Mouse (Mus musculus): ENCODE results near the gene Vkorc1. TPM values are rescaled to one million over a fixed set of nuclear protein-coding genes. Genes with fewer than 3 reads are reported as not detected.
A peak's percentile ranks its signal among the peaks of the same experiment; 100 is the strongest.

The Vkorc1 gene
- polyA plus RNA-seq, 1 experiment from 2014 or later = 47.8 TPM

- no peaks in the 10 kb centered on the region for H3K4me1 ChIP-seq (replicated peaks; ENCODE audit: control insufficient read depth, insufficient read depth, low read length)
- H3K9ac ChIP-seq (ENCODE audit: low read length) = no peak overlapping the region
- ATAC-seq (replicated peaks; ENCODE audit: low FRiP score) = no peak
- H3K27me3 ChIP-seq (ENCODE audit: control insufficient read depth, insufficient read depth, low read length) = no peaks in the 10 kb centered on the region
- no peak overlapping the region for H3K4me2 ChIP-seq (ENCODE audit: low read depth, low read length, severe bottlenecking)
- no peak overlapping the region for H3K27ac ChIP-seq (ENCODE audit: low read depth, low read length)
- peaks cover 3% of the 10 kb centered on the region; the same call in 1 of the 2 replicates for H3K36me3 ChIP-seq (ENCODE audit: control insufficient read depth, insufficient read depth, low read length)
- H3K9me3 ChIP-seq (ENCODE audit: control insufficient read depth, low read length) = no peaks in the 10 kb centered on the region
- WGBS = 88% methylated on average over 5 of the region's 5 CpGs
- H3K4me3 ChIP-seq (ENCODE audit: low read depth, low read length) = no peak overlapping the region
- no peak for DNase-seq (ENCODE audit: low spot score)
Measured at GRCm38 (mm10) chr7:127923714-127924113, 28.3 kb upstream of the Vkorc1 start.

GRCm38 (mm10) chr7:127922451-127923275, 27.2 kb upstream of the Vkorc1 start:
- H3K9me3 ChIP-seq (ENCODE audit: control insufficient read depth, low read length) = no peaks in the 10 kb centered on the region

GRCm38 (mm10) chr7:127921516-127921915, 26.1 kb upstream of the Vkorc1 start:
- Histone ChIP-seq H3K4me3 (ENCODE audit: low read depth, low read length) (no peak overlapping the region), H3K27me3 (ENCODE audit: control insufficient read depth, insufficient read depth, low read length) (no peaks in the 10 kb centered on the region), H3K4me2 (ENCODE audit: low read depth, low read length, severe bottlenecking) (no peak overlapping the region), H3K9ac (ENCODE audit: low read length) (no peak overlapping the region), H3K9me3 (ENCODE audit: control insufficient read depth, low read length) (no peaks in the 10 kb centered on the region), H3K36me3 (ENCODE audit: control insufficient read depth, insufficient read depth, low read length) (peaks cover 3% of the 10 kb centered on the region; the same call in 1 of the 2 replicates), H3K27ac (ENCODE audit: low read depth, low read length) (no peak overlapping the region), H3K4me1 (replicated peaks; ENCODE audit: control insufficient read depth, insufficient read depth, low read length) (no peaks in the 10 kb centered on the region)
- WGBS = 60% methylated on average over 8 of the region's 8 CpGs
- no peak for ATAC-seq (replicated peaks; ENCODE audit: low FRiP score)
- no peak for DNase-seq (ENCODE audit: low spot score)

More at GRCm38 (mm10) chr7:127922451-127923275, 27.2 kb upstream of the Vkorc1 start:
- ATAC-seq (replicated peaks; ENCODE audit: low FRiP score) = no peak
- Histone ChIP-seq H3K9ac (ENCODE audit: low read length) (no peak overlapping the region), H3K4me1 (replicated peaks; ENCODE audit: control insufficient read depth, insufficient read depth, low read length) (no peaks in the 10 kb centered on the region), H3K27me3 (ENCODE audit: control insufficient read depth, insufficient read depth, low read length) (no peaks in the 10 kb centered on the region), H3K4me2 (ENCODE audit: low read depth, low read length, severe bottlenecking) (no peak overlapping the region), H3K4me3 (ENCODE audit: low read depth, low read length) (no peak overlapping the region), H3K27ac (ENCODE audit: low read depth, low read length) (no peak overlapping the region), H3K36me3 (ENCODE audit: control insufficient read depth, insufficient read depth, low read length) (peaks cover 3% of the 10 kb centered on the region; the same call in 1 of the 2 replicates)
- WGBS = 92% methylated on average over 6 of the region's 6 CpGs
- DNase-seq (ENCODE audit: low spot score) = no peak

GRCm38 (mm10) chr7:127919290-127919689, 23.9 kb upstream of the Vkorc1 start:
- Histone ChIP-seq H3K27ac (ENCODE audit: low read depth, low read length) (no peak overlapping the region), H3K9me3 (ENCODE audit: control insufficient read depth, low read length) (no peaks in the 10 kb centered on the region), H3K27me3 (ENCODE audit: control insufficient read depth, insufficient read depth, low read length) (no peaks in the 10 kb centered on the region), H3K36me3 (ENCODE audit: control insufficient read depth, insufficient read depth, low read length) (no peaks in the 10 kb centered on the region; the same call in 1 of the 2 replicates), H3K4me3 (ENCODE audit: low read depth, low read length) (no peak overlapping the region), H3K9ac (ENCODE audit: low read length) (no peak overlapping the region), H3K4me2 (ENCODE audit: low read depth, low read length, severe bottlenecking) (no peak overlapping the region), H3K4me1 (replicated peaks; ENCODE audit: control insufficient read depth, insufficient read depth, low read length) (no peaks in the 10 kb centered on the region)
- WGBS = 74% methylated on average over 7 of the region's 7 CpGs
- DNase-seq (ENCODE audit: low spot score) = no peak
- ATAC-seq (replicated peaks; ENCODE audit: low FRiP score) = no peak

- Histone ChIP-seq H3K4me3 (ENCODE audit: low read depth, low read length) (no peak overlapping the region), H3K4me2 (ENCODE audit: low read depth, low read length, severe bottlenecking) (no peak overlapping the region), H3K27me3 (ENCODE audit: control insufficient read depth, insufficient read depth, low read length) (no peaks in the 10 kb centered on the region), H3K9me3 (ENCODE audit: control insufficient read depth, low read length) (no peaks in the 10 kb centered on the region), H3K4me1 (replicated peaks; ENCODE audit: control insufficient read depth, insufficient read depth, low read length) (no peaks in the 10 kb centered on the region), H3K36me3 (ENCODE audit: control insufficient read depth, insufficient read depth, low read length) (no peaks in the 10 kb centered on the region; the same call in 1 of the 2 replicates), H3K9ac (ENCODE audit: low read length) (no peak overlapping the region), H3K27ac (ENCODE audit: low read depth, low read length) (no peak overlapping the region)
- peak; percentile 73 for DNase-seq (ENCODE audit: low spot score)
- WGBS = 55% methylated on average over 3 of the region's 3 CpGs
- no peak for ATAC-seq (replicated peaks; ENCODE audit: low FRiP score)
Measured at GRCm38 (mm10) chr7:127918203-127918602, 22.8 kb upstream of the Vkorc1 start.

GRCm38 (mm10) chr7:127915293-127915692, 19.9 kb upstream of the Vkorc1 start:
- H3K27ac ChIP-seq (ENCODE audit: low read depth, low read length) = no peak overlapping the region
- ATAC-seq (replicated peaks; ENCODE audit: low FRiP score) = no peak
- H3K9ac ChIP-seq (ENCODE audit: low read length) = no peak overlapping the region
- H3K4me3 ChIP-seq (ENCODE audit: low read depth, low read length) = no peak overlapping the region
- no peaks in the 10 kb centered on the region; the same call in 1 of the 2 replicates for H3K36me3 ChIP-seq (ENCODE audit: control insufficient read depth, insufficient read depth, low read length)
- no peak overlapping the region for H3K4me2 ChIP-seq (ENCODE audit: low read depth, low read length, severe bottlenecking)
- H3K4me1 ChIP-seq (replicated peaks; ENCODE audit: control insufficient read depth, insufficient read depth, low read length) = peaks cover 5% of the 10 kb centered on the region; the same call in 1 of the 2 replicates
- 94% methylated on average over 12 of the region's 12 CpGs for WGBS
- no peak for DNase-seq (ENCODE audit: low spot score)
- no peaks in the 10 kb centered on the region for H3K9me3 ChIP-seq (ENCODE audit: control insufficient read depth, low read length)
- no peaks in the 10 kb centered on the region for H3K27me3 ChIP-seq (ENCODE audit: control insufficient read depth, insufficient read depth, low read length)

- 35% methylated on average over 4 of the region's 4 CpGs for WGBS
- H3K4me1 ChIP-seq (replicated peaks; ENCODE audit: control insufficient read depth, insufficient read depth, low read length) = peaks cover 5% of the 10 kb centered on the region; the same call in 1 of the 2 replicates
- H3K9me3 ChIP-seq (ENCODE audit: control insufficient read depth, low read length) = no peaks in the 10 kb centered on the region
- H3K27ac ChIP-seq (ENCODE audit: low read depth, low read length) = no peak overlapping the region
- peaks cover 7% of the 10 kb centered on the region for H3K36me3 ChIP-seq (ENCODE audit: control insufficient read depth, insufficient read depth, low read length)
- H3K4me3 ChIP-seq (ENCODE audit: low read depth, low read length) = peak overlapping the region; percentile 75
- H3K9ac ChIP-seq (ENCODE audit: low read length) = peak overlapping the region; percentile 69
- no peaks in the 10 kb centered on the region for H3K27me3 ChIP-seq (ENCODE audit: control insufficient read depth, insufficient read depth, low read length)
- DNase-seq (ENCODE audit: low spot score) = no peak
- no peak for ATAC-seq (replicated peaks; ENCODE audit: low FRiP score)
- H3K4me2 ChIP-seq (ENCODE audit: low read depth, low read length, severe bottlenecking) = peak overlapping the region; percentile 63
Measured at GRCm38 (mm10) chr7:127912938-127913337, 17.5 kb upstream of the Vkorc1 start.

GRCm38 (mm10) chr7:127912190-127912871, 16.9 kb upstream of the Vkorc1 start, which contains the start of gene Kat8:
Gene Kat8, plus strand, starts transcription at chr7:127912516.
- H3K27me3 ChIP-seq (ENCODE audit: control insufficient read depth, insufficient read depth, low read length) = no peaks in the 10 kb centered on the region
- ATAC-seq (replicated peaks; ENCODE audit: low FRiP score) (peak; percentile 95), DNase-seq (ENCODE audit: low spot score) (peak; percentile 93)
- peak within 1 kb of the TSS; percentile 63 for H3K4me2 ChIP-seq (ENCODE audit: low read depth, low read length, severe bottlenecking)
- peaks cover 5% of the 10 kb centered on the region; the same call in 1 of the 2 replicates for H3K4me1 ChIP-seq (replicated peaks; ENCODE audit: control insufficient read depth, insufficient read depth, low read length)
- no peaks in the 10 kb centered on the region for H3K9me3 ChIP-seq (ENCODE audit: control insufficient read depth, low read length)
- H3K9ac ChIP-seq (ENCODE audit: low read length) = peak within 1 kb of the TSS; percentile 69
- peak within 1 kb of the TSS; percentile 75 for H3K4me3 ChIP-seq (ENCODE audit: low read depth, low read length)
- peaks cover 11% of the 10 kb centered on the region for H3K36me3 ChIP-seq (ENCODE audit: control insufficient read depth, insufficient read depth, low read length)
- under 1% methylated on average over 40 of the region's 40 CpGs for WGBS
- H3K27ac ChIP-seq (ENCODE audit: low read depth, low read length) = peak within 1 kb of the TSS; percentile 31; the same call in 1 of the 2 replicates

Measured in forebrain, embryonic 11.5 days (tissue).